Mouse (Mus musculus): ENCODE results near the gene Hoxa13.

- TF ChIP-seq CTCF (IDR thresholded peaks at IDR 0.05 in 2 of 3, conservative IDR thresholded peaks at IDR 0.05 in 1 of 3; ENCODE audit: control insufficient read depth in 1 of 3, insufficient read depth in 1 of 3, low read depth in 2 of 3, low read length in 3 of 3, poor library complexity in 1 of 3, severe bottlenecking in 1 of 3) (no peak), ZNF384 (IDR thresholded peaks at IDR 0.05; ENCODE audit: low read depth, low read length) (no peak), EP300 (IDR thresholded peaks at IDR 0.05; ENCODE audit: low read depth in 1 of 2, low read length in 2 of 2) (no peak), USF1 (IDR thresholded peaks at IDR 0.05; ENCODE audit: low read depth, low read length) (no peak), MEF2A (IDR thresholded peaks at IDR 0.05; ENCODE audit: extremely low read depth, insufficient replicate concordance, low read depth, low read length, poor library complexity, severe bottlenecking) (no peak), POLR2A (IDR thresholded peaks at IDR 0.05; ENCODE audit: control insufficient read depth in 1 of 2, insufficient read depth in 1 of 2, low read depth in 1 of 2, low read length in 2 of 2, poor library complexity in 1 of 2) (no peak), UBTF (IDR thresholded peaks at IDR 0.05; ENCODE audit: borderline replicate concordance, insufficient read depth, low read depth, low read length) (no peak), POLR2AphosphoS2 (IDR thresholded peaks at IDR 0.05; ENCODE audit: low read length) (no peak), NRF1 (IDR thresholded peaks at IDR 0.05; ENCODE audit: insufficient read depth, low read depth, low read length, poor library complexity, severe bottlenecking) (no peak), GATA1 (IDR thresholded peaks at IDR 0.05; ENCODE audit: low read depth, low read length) (no peak), HCFC1 (IDR thresholded peaks at IDR 0.05; ENCODE audit: low read depth, low read length) (no peak), ELF1 (IDR thresholded peaks at IDR 0.05; ENCODE audit: low read depth, low read length) (no peak), CHD2 (IDR thresholded peaks at IDR 0.05; ENCODE audit: low read length) (no peak)
Observed at GRCm38 (mm10) chr6:52249826-52250225, 10.9 kb downstream of the Hoxa13 start.
